Mouse (Mus musculus) liver, embryonic 13.5 days (tissue): Measurements from ENCODE around the gene Zfand3. TPM values are rescaled to one million over a fixed set of nuclear protein-coding genes. Genes with fewer than 3 reads are reported as not detected.
A peak's percentile ranks its signal among the peaks of the same experiment; 100 is the strongest.

Experiments
- ATAC-seq: fragments of 200-750 bp; cut with Nextera tagmentation; 2 replicates; pipeline ENCODE4 v1.8.0; 2017; ENCODE audit warnings: low read depth, mild to moderate bottlenecking, moderate number of reproducible peaks, moderate library complexity
- DNase-seq: peaks from one replicate; pipeline ENCODE4 v3.0.0; 2022
- H3K27ac ChIP-seq: fragments of 300-500 bp; sonication (generic); 2 replicates; pipeline ENCODE4 v1.5.1; 2015; ENCODE audit warnings: moderate library complexity, mild to moderate bottlenecking, inconsistent platforms
- H3K27me3 ChIP-seq: fragments of 300-500 bp; sonication (generic); 2 replicates; pipeline ENCODE4 v1.6.1; 2015; ENCODE audit warnings: mild to moderate bottlenecking, inconsistent platforms
- H3K36me3 ChIP-seq: fragments of 300-500 bp; sonication (generic); 2 replicates; pipeline ENCODE4 v1.6.1; 2015; ENCODE audit warnings: mild to moderate bottlenecking, inconsistent platforms
- H3K4me1 ChIP-seq: fragments of 300-500 bp; sonication (generic); replicated peaks from 2 replicates; pipeline ENCODE4 v1.6.1; 2015; ENCODE audit warnings: inconsistent platforms
- H3K4me2 ChIP-seq: fragments of 300-500 bp; sonication (generic); 2 replicates; pipeline ENCODE4 v1.6.1; 2015; ENCODE audit warnings: inconsistent platforms, mild to moderate bottlenecking, moderate library complexity
- H3K4me3 ChIP-seq: fragments of 300-500 bp; sonication (generic); replicated peaks from 2 replicates; pipeline ENCODE4 v1.5.1; 2015; ENCODE audit warnings: mild to moderate bottlenecking, inconsistent platforms
- H3K9ac ChIP-seq: fragments of 300-500 bp; sonication (generic); 2 replicates; pipeline ENCODE4 v1.6.1; 2015; ENCODE audit warnings: mild to moderate bottlenecking, inconsistent platforms
- H3K9me3 ChIP-seq: fragments of 300-500 bp; sonication (generic); replicated peaks from 2 replicates; pipeline ENCODE4 v1.6.1; 2016; ENCODE audit warnings: inconsistent platforms
- WGBS: fragments of 180-500 bp; shearing (Covaris S2); methylation state at CpG from one replicate; pipeline ENCODE4 v1.1.7; 2015; ENCODE audit not compliant: insufficient replicate concordance; 5-methylcytosine and 5-hydroxymethylcytosine counted together
- polyA plus RNA-seq: library from polyadenylated mRNA; unstranded; fragments of >200 nt; fragmentation: Nextera tagmentation; extraction: Ambion mirVana; gene quantifications from 2 replicates; pipeline ENCODE4 v1.2.1, GENCODE M21; 2015

Zfand3 gene
- polyA plus RNA-seq, 1 experiment from 2014 or later, result 13.7 TPM

DNA sequence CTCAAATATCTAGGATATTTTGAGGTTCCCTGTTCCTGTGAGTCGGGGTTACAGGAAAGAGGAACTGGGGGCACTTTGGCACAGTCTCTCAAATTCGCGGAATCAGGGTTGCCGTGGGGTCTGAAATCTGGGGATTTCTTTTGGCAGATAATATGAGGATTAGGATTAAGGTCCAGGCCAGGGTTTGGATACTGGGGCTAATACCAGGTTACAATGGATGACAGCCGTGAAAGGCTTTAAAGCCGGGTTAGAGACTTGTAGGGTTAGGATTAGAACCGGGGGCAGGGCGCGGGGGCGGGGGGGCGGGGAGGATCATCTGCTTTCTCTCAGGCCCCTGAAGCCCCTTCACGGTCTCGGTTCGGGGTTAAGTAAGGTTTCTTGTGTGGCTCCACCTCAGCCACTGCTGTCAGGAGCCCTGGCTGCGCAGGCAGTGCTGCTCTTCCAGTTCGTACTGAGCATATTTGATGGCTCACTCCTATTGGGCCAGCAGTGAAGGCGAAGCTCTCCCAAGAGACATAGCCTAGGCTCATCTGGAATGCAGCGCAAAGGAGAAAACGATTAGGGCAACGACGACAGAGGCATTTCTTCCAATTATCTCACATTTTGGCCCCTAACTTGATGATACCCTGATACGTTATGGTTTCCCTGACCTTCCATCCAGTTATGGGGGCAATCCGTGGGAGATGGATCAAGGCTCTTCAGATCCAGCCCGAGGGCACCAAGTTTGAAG, 5.8 kb upstream of the Zfand3 start:
- no peak overlapping the region for H3K9ac ChIP-seq
- H3K36me3 ChIP-seq, result no peaks in the 10 kb centered on the region
- H3K27me3 ChIP-seq, result no peaks in the 10 kb centered on the region
- H3K27ac ChIP-seq, result no peak overlapping the region
- H3K9me3 ChIP-seq, result no peaks in the 10 kb centered on the region
- 67% methylated on average over 24 of the region's 24 CpGs for WGBS
- H3K4me2 ChIP-seq, result no peak overlapping the region
- ATAC-seq, result no peak
- no peak overlapping the region for H3K4me3 ChIP-seq
- no peak for DNase-seq
- H3K4me1 ChIP-seq, result peaks cover 8% of the 10 kb centered on the region

- H3K4me2 ChIP-seq, result peak overlapping the region; percentile 91
- peak overlapping the region; percentile 99 for H3K9ac ChIP-seq
- no peaks in the 10 kb centered on the region for H3K36me3 ChIP-seq
- peak overlapping the region; percentile 99 for H3K27ac ChIP-seq
- H3K9me3 ChIP-seq, result no peaks in the 10 kb centered on the region
- H3K4me1 ChIP-seq, result peaks cover 47% of the 10 kb centered on the region
- no peaks in the 10 kb centered on the region for H3K27me3 ChIP-seq
- peak overlapping the region; percentile 98 for H3K4me3 ChIP-seq
- whole genome bisulfite sequencing, result under 1% methylated on average over 35 of the region's 47 CpGs
- DNase-seq (no peak), ATAC-seq (peak; percentile 3; the same call in 1 of the 2 replicates)
Observed at GRCm38 (mm10) chr17:30005103-30005443, 540 bp downstream of the Zfand3 start.

DNA sequence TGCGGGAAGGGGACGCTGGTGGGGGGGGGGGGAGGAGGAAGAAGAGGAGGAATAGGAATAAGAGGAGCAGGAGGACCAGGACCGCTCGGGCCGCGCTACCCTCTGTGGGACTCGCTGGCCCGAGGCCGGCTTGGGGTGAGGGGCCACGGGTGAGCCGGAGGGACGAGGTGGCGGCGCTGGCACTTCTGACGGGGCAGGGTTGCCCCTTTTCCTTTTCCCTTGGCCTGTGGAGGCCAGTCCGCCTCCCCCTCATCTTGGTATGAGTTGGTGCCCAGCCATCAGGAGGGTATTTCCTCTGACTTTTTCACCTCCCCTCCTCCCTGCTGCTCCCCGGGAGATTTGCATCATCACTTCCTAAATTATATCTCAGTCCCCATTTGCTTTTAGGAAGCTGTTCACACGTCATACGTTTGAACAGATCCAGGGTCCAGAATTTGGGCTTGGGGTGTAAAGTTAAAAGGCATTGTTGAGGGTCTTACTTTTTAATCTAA, 963 bp downstream of the Zfand3 start:
- WGBS, result 0% methylated on average over 11 of the region's 19 CpGs
- H3K9ac ChIP-seq, result peak overlapping the region; percentile 99

GRCm38 (mm10) chr17:30006877-30007276, 2.3 kb downstream of the Zfand3 start:
- DNase-seq, result no peak
- Histone ChIP-seq H3K9ac (peak overlapping the region; percentile 29), H3K9me3 (no peaks in the 10 kb centered on the region), H3K36me3 (no peaks in the 10 kb centered on the region), H3K4me2 (peak overlapping the region; percentile 35), H3K4me3 (peak overlapping the region; percentile 14; the same call in 1 of the 2 replicates), H3K27ac (peak overlapping the region; percentile 39; the same call in 1 of the 2 replicates), H3K27me3 (no peaks in the 10 kb centered on the region), H3K4me1 (peaks cover 50% of the 10 kb centered on the region)
- WGBS, result 71% methylated on average over 2 of the region's 2 CpGs
- no peak for ATAC-seq

More for the DNA sequence above, 963 bp downstream of the Zfand3 start:
- H3K4me1 ChIP-seq, result peaks cover 50% of the 10 kb centered on the region
- H3K4me3 ChIP-seq, result peak overlapping the region; percentile 98
- no peaks in the 10 kb centered on the region for H3K9me3 ChIP-seq
- ATAC-seq (no peak; the same call in 1 of the 2 replicates), DNase-seq (peak; percentile 13)
- H3K36me3 ChIP-seq, result no peaks in the 10 kb centered on the region
- peak overlapping the region; percentile 91 for H3K4me2 ChIP-seq
- H3K27me3 ChIP-seq, result no peaks in the 10 kb centered on the region
- H3K27ac ChIP-seq, result peak overlapping the region; percentile 99

- Histone ChIP-seq H3K27ac (peak overlapping the region; percentile 29; the same call in 1 of the 2 replicates), H3K4me1 (peaks cover 50% of the 10 kb centered on the region), H3K9me3 (no peaks in the 10 kb centered on the region), H3K27me3 (no peaks in the 10 kb centered on the region), H3K4me2 (peak overlapping the region; percentile 35), H3K4me3 (no peak overlapping the region), H3K9ac (no peak overlapping the region), H3K36me3 (no peaks in the 10 kb centered on the region; the same call in 1 of the 2 replicates)
- ATAC-seq (no peak), DNase-seq (no peak)
- WGBS, result 61% methylated on average over 6 of the region's 6 CpGs
Observed at GRCm38 (mm10) chr17:30007883-30008282, 3.4 kb downstream of the Zfand3 start.

- Histone ChIP-seq H3K9ac (no peak overlapping the region), H3K36me3 (no peaks in the 10 kb centered on the region; the same call in 1 of the 2 replicates), H3K9me3 (no peaks in the 10 kb centered on the region), H3K4me1 (peaks cover 45% of the 10 kb centered on the region), H3K27ac (peak overlapping the region; percentile 10; the same call in 1 of the 2 replicates), H3K4me3 (no peak overlapping the region), H3K27me3 (no peaks in the 10 kb centered on the region), H3K4me2 (peak overlapping the region; percentile 35; the same call in 1 of the 2 replicates)
- no peak for DNase-seq
- ATAC-seq, result no peak
Observed at GRCm38 (mm10) chr17:30008392-30008791, 3.9 kb downstream of the Zfand3 start.

- Histone ChIP-seq H3K36me3 (peaks cover 8% of the 10 kb centered on the region; the same call in 1 of the 2 replicates), H3K9ac (no peak overlapping the region), H3K4me2 (no peak overlapping the region), H3K27ac (no peak overlapping the region), H3K9me3 (no peaks in the 10 kb centered on the region), H3K4me3 (no peak overlapping the region), H3K4me1 (peaks cover 18% of the 10 kb centered on the region), H3K27me3 (no peaks in the 10 kb centered on the region)
- no peak for ATAC-seq
- DNase-seq, result no peak
- 80% methylated on average over 4 of the region's 4 CpGs for WGBS
Observed at GRCm38 (mm10) chr17:30014660-30015059, 10.1 kb downstream of the Zfand3 start.

- Histone ChIP-seq H3K9me3 (no peaks in the 10 kb centered on the region), H3K4me3 (no peak overlapping the region), H3K27ac (no peak overlapping the region), H3K4me2 (no peak overlapping the region), H3K4me1 (peaks cover 11% of the 10 kb centered on the region; the same call in 1 of the 2 replicates), H3K27me3 (no peaks in the 10 kb centered on the region), H3K36me3 (0 out of 2 replicates have a peak, but pooled peaks cover 7% of the 10 kb centered on the region), H3K9ac (no peak overlapping the region)
- DNase-seq (no peak), ATAC-seq (no peak)
- WGBS, result 74% methylated on average over 12 of the region's 12 CpGs
Observed at GRCm38 (mm10) chr17:30018927-30019610, 14.5 kb downstream of the Zfand3 start.

DNA sequence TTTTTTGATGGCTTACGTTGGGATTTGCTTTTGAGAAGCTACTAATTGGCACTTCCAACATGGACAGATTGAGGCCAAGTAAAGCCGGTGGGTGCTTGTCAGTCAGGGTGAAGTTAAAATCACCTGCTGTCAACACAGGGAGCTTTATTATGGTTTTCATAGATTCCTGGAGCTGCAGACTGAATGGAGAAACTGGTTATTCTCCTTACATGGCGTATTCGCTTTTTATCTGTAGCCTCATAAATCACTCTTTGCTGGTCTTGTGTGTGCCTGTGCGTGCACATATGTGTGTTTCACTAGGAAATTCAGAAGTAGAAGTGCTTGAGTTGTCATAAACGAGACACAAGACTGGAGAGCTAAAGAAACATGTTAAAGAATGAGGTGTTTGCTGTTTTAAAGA, 15.4 kb downstream of the Zfand3 start:
- H3K4me2 ChIP-seq, result no peak overlapping the region
- H3K27ac ChIP-seq, result no peak overlapping the region
- H3K27me3 ChIP-seq, result no peaks in the 10 kb centered on the region
- peaks cover 11% of the 10 kb centered on the region; the same call in 1 of the 2 replicates for H3K4me1 ChIP-seq
- WGBS, result 79% methylated on average over 6 of the region's 6 CpGs
- H3K36me3 ChIP-seq, result no peaks in the 10 kb centered on the region
- no peaks in the 10 kb centered on the region for H3K9me3 ChIP-seq
- H3K9ac ChIP-seq, result no peak overlapping the region
- DNase-seq (no peak), ATAC-seq (no peak)
- no peak overlapping the region for H3K4me3 ChIP-seq

DNA sequence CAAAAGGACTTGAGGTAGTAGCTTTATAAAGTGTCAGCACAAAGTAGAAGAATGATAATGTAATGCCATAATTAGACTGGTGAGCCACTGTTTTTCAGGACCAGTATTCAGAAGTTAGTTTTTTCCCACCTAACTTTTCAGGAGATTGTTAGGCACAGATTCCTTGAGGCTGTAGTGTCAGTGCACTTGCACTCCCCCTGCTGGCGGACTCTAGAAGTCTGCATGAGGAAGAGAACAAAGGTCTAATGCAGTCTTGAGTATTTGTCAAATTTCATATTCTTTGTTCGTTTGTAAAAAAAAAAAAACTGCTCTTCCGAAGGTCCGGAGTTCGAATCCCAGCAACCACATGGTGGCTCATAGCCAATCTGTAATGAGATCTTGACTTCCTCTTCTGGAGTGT, 20.1 kb downstream of the Zfand3 start:
- Histone ChIP-seq H3K36me3 (no peaks in the 10 kb centered on the region), H3K9ac (no peak overlapping the region), H3K9me3 (no peaks in the 10 kb centered on the region), H3K27me3 (no peaks in the 10 kb centered on the region), H3K4me1 (peaks cover 44% of the 10 kb centered on the region), H3K4me2 (no peak overlapping the region), H3K27ac (no peak overlapping the region), H3K4me3 (no peak overlapping the region)
- ATAC-seq (no peak), DNase-seq (peak; percentile 42)
- 43% methylated on average over 5 of the region's 5 CpGs for WGBS

DNA sequence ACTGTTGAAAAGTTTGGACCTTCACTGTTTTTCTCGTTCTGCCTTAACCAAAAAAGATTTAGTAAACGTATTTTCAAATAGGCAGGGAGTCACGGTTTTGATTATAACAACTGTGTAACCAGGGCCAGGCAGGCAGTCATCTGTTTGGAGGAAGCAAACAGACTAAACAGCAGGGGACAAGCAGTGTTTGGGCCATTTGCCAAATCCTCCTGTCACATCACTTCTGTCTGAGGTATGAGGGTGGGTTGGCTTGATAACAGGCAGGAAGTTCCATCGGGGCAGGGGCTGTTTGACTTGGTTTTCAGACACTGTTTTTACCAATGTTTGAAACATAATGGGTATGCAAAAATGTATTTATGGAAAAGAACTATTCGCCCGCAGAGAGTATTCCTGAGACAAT, 22.1 kb downstream of the Zfand3 start:
- H3K27me3 ChIP-seq, result no peaks in the 10 kb centered on the region
- no peaks in the 10 kb centered on the region for H3K9me3 ChIP-seq
- no peaks in the 10 kb centered on the region for H3K36me3 ChIP-seq
- H3K9ac ChIP-seq, result no peak overlapping the region
- ATAC-seq, result no peak
- no peak overlapping the region for H3K27ac ChIP-seq
- 20% methylated on average over 6 of the region's 6 CpGs for WGBS
- no peak for DNase-seq
- no peak overlapping the region for H3K4me3 ChIP-seq
- peaks cover 53% of the 10 kb centered on the region for H3K4me1 ChIP-seq
- no peak overlapping the region for H3K4me2 ChIP-seq
